In the genomic region with DNA sequence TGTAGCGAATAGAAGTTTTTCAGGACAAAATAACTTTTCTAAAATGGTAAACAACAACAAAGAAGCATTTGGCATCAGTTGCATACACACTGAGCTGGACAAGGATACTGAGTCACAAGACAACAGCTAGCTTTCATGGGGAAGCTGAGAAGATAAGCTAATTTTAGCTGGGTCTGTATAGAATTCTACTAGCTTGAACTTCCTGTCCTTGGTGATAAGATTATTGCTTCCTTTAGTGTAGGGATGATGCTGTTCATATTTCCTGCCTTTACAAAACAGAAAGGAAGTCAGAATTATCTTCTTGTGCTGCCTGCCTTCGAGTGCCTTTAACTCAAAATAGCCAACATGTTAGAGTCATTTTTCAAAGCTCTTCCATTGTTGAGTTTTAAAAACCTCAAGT, we compare ENCODE assay signal across 19 mouse cellular contexts. TPM values are rescaled to one million over a fixed set of nuclear protein-coding genes. Genes with fewer than 3 reads are reported as not detected.
DNase-seq lines count a peak whose midpoint lies in the region; ATAC-seq and TF ChIP-seq lines count a peak whose summit lies in the region.
"Had no signal": no experiment of that assay in that cellular context is flagged by ENCODE, and none has a peak within 500 bp of the region (broad histone marks: within the 10 kb centered on the region; RNA-seq: fewer than 3 reads in every experiment).

No protein-coding gene starts in this region.

- no peaks in the 10 kb centered on the region for H3K36me3 ChIP-seq in heart, embryonic 16.5 days (ENCODE audit: control insufficient read depth, insufficient read depth)
- no peaks in the 10 kb centered on the region for H3K36me3 ChIP-seq in heart, embryonic 10.5 days
- peaks cover 38% of the 10 kb centered on the region for H3K36me3 ChIP-seq in megakaryocyte, embryonic 14.5 days (replicated peaks; ENCODE audit: low read length)
- H3K36me3 ChIP-seq in liver, embryonic 11.5 days (ENCODE audit: control insufficient read depth, insufficient read depth, low read length), result no peaks in the 10 kb centered on the region
- H3K36me3 ChIP-seq: embryonic facial prominence, embryonic 10.5 days; hindbrain, embryonic 12.5 days; limb, embryonic 15.5 days had no signal

- TF ChIP-seq POLR2A in cerebellum, adult 2 months (IDR thresholded peaks at IDR 0.05; ENCODE audit: borderline replicate concordance, insufficient read depth, low read length), result no peak

- H3K4me3 ChIP-seq in heart, embryonic 16.5 days (ENCODE audit: low read length), result no peak overlapping the region
- H3K4me3 ChIP-seq in heart, embryonic 10.5 days, result no peak overlapping the region
- H3K4me3 ChIP-seq in megakaryocyte, embryonic 14.5 days (replicated peaks), result peak overlapping the region; percentile 73
- no peak overlapping the region for H3K4me3 ChIP-seq in liver, embryonic 11.5 days (ENCODE audit: low read depth, low read length)
- H3K4me3 ChIP-seq in cerebellum, adult 2 months (replicated peaks; ENCODE audit: insufficient read depth, low read depth, low read length), result no peak overlapping the region
- H3K4me3 ChIP-seq: embryonic facial prominence, embryonic 10.5 days; gastrocnemius, adult 2 months; hindbrain, embryonic 12.5 days; limb, embryonic 15.5 days had no signal

- WGBS in heart, embryonic 16.5 days, result 52% methylated on average over 2 of the region's 2 CpGs
- WGBS in heart, embryonic 10.5 days, result 58% methylated on average over 2 of the region's 2 CpGs
- 39% methylated on average over 2 of the region's 2 CpGs for WGBS in liver, embryonic 11.5 days
- 77% methylated on average over 2 of the region's 2 CpGs for WGBS in cerebellum, adult 2 months

- no peak overlapping the region for H3K4me2 ChIP-seq in heart, embryonic 16.5 days (ENCODE audit: low read depth, low read length)
- no peak overlapping the region for H3K4me2 ChIP-seq in liver, embryonic 11.5 days
- H3K4me2 ChIP-seq: hindbrain, embryonic 12.5 days; limb, embryonic 15.5 days; midbrain, embryonic 11.5 days had no signal

- peaks cover 3% of the 10 kb centered on the region; the same call in 1 of the 2 replicates for H3K4me1 ChIP-seq in heart, embryonic 16.5 days (ENCODE audit: control insufficient read depth, insufficient read depth, low read length)
- no peaks in the 10 kb centered on the region; the same call in 1 of the 2 replicates for H3K4me1 ChIP-seq in heart, embryonic 10.5 days
- peaks cover 65% of the 10 kb centered on the region for H3K4me1 ChIP-seq in megakaryocyte, embryonic 14.5 days
- peaks cover 3% of the 10 kb centered on the region; the same call in 1 of the 2 replicates for H3K4me1 ChIP-seq in liver, embryonic 11.5 days (replicated peaks; ENCODE audit: control insufficient read depth, insufficient read depth, low read length)
- no peaks in the 10 kb centered on the region for H3K4me1 ChIP-seq in cerebellum, adult 2 months (ENCODE audit: control insufficient read depth, insufficient read depth, low read length)
- H3K4me1 ChIP-seq: embryonic facial prominence, embryonic 10.5 days; hindbrain, embryonic 12.5 days; limb, embryonic 15.5 days had no signal

- H3K9me3 ChIP-seq in heart, embryonic 16.5 days (replicated peaks; ENCODE audit: control insufficient read depth, low read length), result no peaks in the 10 kb centered on the region
- H3K9me3 ChIP-seq in heart, embryonic 10.5 days, result no peaks in the 10 kb centered on the region
- no peaks in the 10 kb centered on the region for H3K9me3 ChIP-seq in megakaryocyte, embryonic 14.5 days
- H3K9me3 ChIP-seq in liver, embryonic 11.5 days (ENCODE audit: control insufficient read depth, low read length), result no peaks in the 10 kb centered on the region
- H3K9me3 ChIP-seq: embryonic facial prominence, embryonic 10.5 days; hindbrain, embryonic 12.5 days; limb, embryonic 15.5 days had no signal

- no peak for TF ChIP-seq CTCF in cerebellum, adult 2 months (IDR thresholded peaks at IDR 0.05; ENCODE audit: borderline replicate concordance, insufficient read depth, low read depth, low read length)

- ATAC-seq in heart, embryonic 16.5 days (replicated peaks; ENCODE audit: extremely low read depth, insufficient read depth, low FRiP score), result peak; percentile 18; the same call in 1 of the 2 replicates
- ATAC-seq in megakaryocyte, adult 5-6 weeks (ENCODE audit: poor library complexity, severe bottlenecking), result no peak
- ATAC-seq in liver, embryonic 11.5 days (replicated peaks; ENCODE audit: low FRiP score), result peak; percentile 74; the same call in 1 of the 2 replicates

- DNase-seq in heart, embryonic 10.5 days (ENCODE audit: low spot score), result no peak
- no peak for DNase-seq in liver, embryonic 11.5 days (ENCODE audit: low spot score)
- DNase-seq in naive thymus-derived CD4-positive, alpha-beta T cell, adult 2 months (ENCODE audit: low read depth), result peak; percentile 29
- no peak for DNase-seq in frontal cortex, postnatal 25 days (ENCODE audit: low spot score in 2 of 2)
- no peak for DNase-seq in cerebellum, adult 2 months
- DNase-seq: B cell, adult 2 months; cerebellum, adult 8-10 months; gastrocnemius, adult 2 months; heart, postnatal 14 days; layer of hippocampus, postnatal 36 days; lung, postnatal 10 days; thymus, postnatal 14 days had no signal

- H3K9ac ChIP-seq in heart, embryonic 16.5 days (ENCODE audit: low read length), result no peak overlapping the region
- H3K9ac ChIP-seq in liver, embryonic 11.5 days (ENCODE audit: low read depth, low read length), result no peak overlapping the region
- H3K9ac ChIP-seq: hindbrain, embryonic 12.5 days; limb, embryonic 15.5 days had no signal

- H3K27me3 ChIP-seq in heart, embryonic 16.5 days (ENCODE audit: control insufficient read depth, insufficient read depth, low read length), result no peaks in the 10 kb centered on the region
- H3K27me3 ChIP-seq in heart, embryonic 10.5 days (ENCODE audit: insufficient read depth, poor library complexity, severe bottlenecking), result no peaks in the 10 kb centered on the region
- no peaks in the 10 kb centered on the region for H3K27me3 ChIP-seq in megakaryocyte, embryonic 14.5 days (replicated peaks)
- no peaks in the 10 kb centered on the region for H3K27me3 ChIP-seq in liver, embryonic 11.5 days (replicated peaks; ENCODE audit: control insufficient read depth, insufficient read depth, low read length)
- no peaks in the 10 kb centered on the region for H3K27me3 ChIP-seq in cerebellum, adult 2 months (ENCODE audit: control insufficient read depth, insufficient read depth, low read length)
- H3K27me3 ChIP-seq: hindbrain, embryonic 12.5 days; limb, embryonic 15.5 days had no signal

- no peak overlapping the region for H3K27ac ChIP-seq in heart, embryonic 16.5 days (ENCODE audit: low read length)
- H3K27ac ChIP-seq in heart, embryonic 10.5 days, result no peak overlapping the region
- H3K27ac ChIP-seq in liver, embryonic 11.5 days (ENCODE audit: low read depth, low read length), result 0 out of 2 replicates have a peak overlapping the region, but pooled peaks have one; percentile 2
- no peak overlapping the region for H3K27ac ChIP-seq in cerebellum, adult 2 months (ENCODE audit: insufficient read depth, low read length)
- H3K27ac ChIP-seq: embryonic facial prominence, embryonic 10.5 days; gastrocnemius, adult 2 months; hindbrain, embryonic 12.5 days; limb, embryonic 15.5 days had no signal

RNA-seq across cellular contexts. Expression of a gene that starts 48.5 kb away (rescaled TPM):
- polyA plus RNA-seq in heart, embryonic 16.5 days (2015; fragmentation: Nextera tagmentation; extraction: Ambion mirVana), result 4.3 and 4.8 TPM in 2 replicates
- 4.4 TPM in 2 replicates for polyA plus RNA-seq in heart, embryonic 10.5 days (2016; fragmentation: Nextera tagmentation; extraction: Ambion mirVana)
- 72.0 and 87.8 TPM in 2 replicates for polyA plus RNA-seq in megakaryocyte, embryonic 14.5 days (2012; ENCODE audit: insufficient read depth, low replicate concordance)
- total RNA-seq in megakaryocyte, adult 5-6 weeks (2015), result 23.9 and 30.0 TPM in 2 replicates
- total RNA-seq in megakaryocyte, adult 5-6 weeks (2017), result 26.8 and 27.8 TPM in 2 replicates
- polyA plus RNA-seq in liver, embryonic 11.5 days (2014; fragmentation: Nextera tagmentation; extraction: Ambion mirVana), result 13.5 and 13.6 TPM in 2 replicates
- polyA plus RNA-seq in cerebellum, adult 2 months (2012; rRNA removed), result 7.0 and 8.7 TPM in 2 replicates
